Mouse (Mus musculus) intestine, embryonic 15.5 days (tissue): ENCODE data around the gene Hmgn3. TPM values are rescaled to one million over a fixed set of nuclear protein-coding genes. Genes with fewer than 3 reads are reported as not detected.

Experiments
- ATAC-seq: fragments of 200-750 bp; cut with Nextera tagmentation; 2 replicates; pipeline ENCODE4 v1.8.0; 2017; ENCODE audit warnings: moderate TSS enrichment, moderate library complexity
- H3K27ac ChIP-seq: fragments of 300-500 bp; sonication (generic); 2 replicates; pipeline ENCODE4 v1.5.1; 2015; ENCODE audit warnings: mild to moderate bottlenecking, inconsistent platforms
- H3K27me3 ChIP-seq: fragments of 300-500 bp; sonication (generic); replicated peaks from 2 replicates; pipeline ENCODE4 v1.6.1; 2015; ENCODE audit warnings: inconsistent platforms
- H3K36me3 ChIP-seq: fragments of 300-500 bp; sonication (generic); 2 replicates; pipeline ENCODE4 v1.6.1; 2015; ENCODE audit warnings: inconsistent platforms
- H3K4me1 ChIP-seq: fragments of 300-500 bp; sonication (generic); replicated peaks from 2 replicates; pipeline ENCODE4 v1.6.1; 2015; ENCODE audit warnings: inconsistent platforms
- H3K4me2 ChIP-seq: fragments of 300-500 bp; sonication (generic); replicated peaks from 2 replicates; pipeline ENCODE4 v1.6.1; 2015; ENCODE audit warnings: mild to moderate bottlenecking, inconsistent platforms
- H3K4me3 ChIP-seq: fragments of 300-500 bp; sonication (generic); replicated peaks from 2 replicates; pipeline ENCODE4 v1.5.1; 2015; ENCODE audit warnings: inconsistent platforms
- H3K9ac ChIP-seq: fragments of 300-500 bp; sonication (generic); 2 replicates; pipeline ENCODE4 v1.6.1; 2015; ENCODE audit warnings: inconsistent platforms
- H3K9me3 ChIP-seq: fragments of 300-500 bp; sonication (generic); 2 replicates; pipeline ENCODE4 v1.6.1; 2016; ENCODE audit warnings: inconsistent platforms
- WGBS: fragments of 180-500 bp; shearing (Covaris S2); methylation state at CpG from one replicate; pipeline ENCODE4 v1.1.7; 2015; 5-methylcytosine and 5-hydroxymethylcytosine counted together
- polyA plus RNA-seq: library from polyadenylated mRNA; unstranded; fragments of >200 nt; fragmentation: Nextera tagmentation; extraction: Ambion mirVana; gene quantifications from 2 replicates; pipeline ENCODE4 v1.2.1, GENCODE M21; 2015

Gene Hmgn3
- polyA plus RNA-seq, 1 experiment from 2014 or later = 70.9 TPM

DNA sequence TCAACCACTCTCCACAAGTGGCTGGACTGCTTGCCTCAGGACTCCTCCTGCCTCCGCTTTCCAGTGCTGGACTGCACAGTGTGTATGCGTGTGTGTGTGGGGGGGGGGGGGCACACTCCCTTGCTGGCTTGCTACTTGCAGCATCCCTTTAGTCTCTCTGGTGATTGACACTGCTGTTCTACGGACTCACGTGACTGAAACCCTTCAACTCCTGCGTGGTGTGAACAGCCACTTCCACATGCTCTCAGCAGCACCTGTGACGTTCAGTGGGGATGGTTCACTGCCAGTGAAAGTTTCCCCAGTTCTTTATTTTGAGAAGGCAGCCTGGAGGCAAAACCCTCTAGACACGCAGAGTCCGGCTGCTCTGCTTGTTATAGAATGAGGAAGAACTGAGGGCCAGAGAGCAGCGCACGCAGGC is 32.7 kb downstream of the Hmgn3 start:
- Histone ChIP-seq H3K27me3 (no peaks in the 10 kb centered on the region), H3K27ac (no peak overlapping the region), H3K4me2 (no peak overlapping the region), H3K9ac (no peak overlapping the region), H3K4me3 (no peak overlapping the region), H3K9me3 (no peaks in the 10 kb centered on the region), H3K36me3 (no peaks in the 10 kb centered on the region), H3K4me1 (no peaks in the 10 kb centered on the region)
- WGBS = 84% methylated on average over 10 of the region's 10 CpGs
- ATAC-seq = no peak

- ATAC-seq = no peak
- no peaks in the 10 kb centered on the region for H3K9me3 ChIP-seq
- 70% methylated on average over 9 of the region's 9 CpGs for WGBS
Measured at GRCm38 (mm10) chr9:83112305-83112768, 34.1 kb downstream of the Hmgn3 start.

GRCm38 (mm10) chr9:83111789-83112188 is 34.7 kb downstream of the Hmgn3 start:
- Histone ChIP-seq H3K9me3 (no peaks in the 10 kb centered on the region), H3K4me3 (no peak overlapping the region), H3K4me2 (no peak overlapping the region), H3K27ac (no peak overlapping the region), H3K36me3 (no peaks in the 10 kb centered on the region), H3K27me3 (no peaks in the 10 kb centered on the region), H3K4me1 (no peaks in the 10 kb centered on the region), H3K9ac (no peak overlapping the region)
- 72% methylated on average over 3 of the region's 3 CpGs for WGBS
- ATAC-seq = no peak

More at GRCm38 (mm10) chr9:83112305-83112768, 34.1 kb downstream of the Hmgn3 start:
- Histone ChIP-seq H3K27me3 (no peaks in the 10 kb centered on the region), H3K4me2 (no peak overlapping the region), H3K36me3 (no peaks in the 10 kb centered on the region), H3K9ac (no peak overlapping the region), H3K27ac (no peak overlapping the region), H3K4me1 (no peaks in the 10 kb centered on the region), H3K4me3 (no peak overlapping the region)

- H3K4me2 ChIP-seq = no peak overlapping the region
- no peak overlapping the region for H3K27ac ChIP-seq
- no peak overlapping the region for H3K4me3 ChIP-seq
- H3K36me3 ChIP-seq = no peaks in the 10 kb centered on the region
- 86% methylated on average over 9 of the region's 9 CpGs for WGBS
- no peaks in the 10 kb centered on the region for H3K4me1 ChIP-seq
- no peaks in the 10 kb centered on the region for H3K9me3 ChIP-seq
- ATAC-seq = no peak
- no peak overlapping the region for H3K9ac ChIP-seq
- H3K27me3 ChIP-seq = no peaks in the 10 kb centered on the region
Measured at GRCm38 (mm10) chr9:83111117-83111686, 35.3 kb downstream of the Hmgn3 start.

GRCm38 (mm10) chr9:83110406-83111116 is 35.9 kb downstream of the Hmgn3 start:
- no peak overlapping the region for H3K4me3 ChIP-seq
- ATAC-seq = no peak
- no peak overlapping the region for H3K4me2 ChIP-seq
- H3K36me3 ChIP-seq = no peaks in the 10 kb centered on the region
- H3K4me1 ChIP-seq = no peaks in the 10 kb centered on the region
- H3K27ac ChIP-seq = no peak overlapping the region
- H3K9ac ChIP-seq = no peak overlapping the region
- WGBS = 84% methylated on average over 9 of the region's 9 CpGs
- H3K9me3 ChIP-seq = no peaks in the 10 kb centered on the region
- H3K27me3 ChIP-seq = no peaks in the 10 kb centered on the region

DNA sequence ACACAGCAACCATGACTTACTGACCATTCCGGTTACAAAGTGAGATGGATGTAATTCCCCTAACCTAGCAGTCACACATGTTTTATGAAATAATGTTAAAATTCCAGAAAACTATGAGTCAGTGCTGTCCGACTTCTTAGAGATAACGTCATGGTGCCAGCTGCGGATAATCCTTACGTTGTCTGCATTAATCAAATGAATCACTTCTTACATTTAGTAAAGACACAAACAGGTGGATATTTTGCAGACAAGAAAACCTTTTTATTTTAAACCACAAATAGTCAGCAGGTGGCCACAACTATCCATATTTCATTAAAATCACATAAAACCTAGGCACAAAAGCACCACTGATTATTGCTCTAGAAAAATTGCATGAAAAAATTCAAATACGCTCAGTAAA is 36.8 kb downstream of the Hmgn3 start:
- no peak for ATAC-seq
- Histone ChIP-seq H3K9me3 (no peaks in the 10 kb centered on the region), H3K27ac (no peak overlapping the region), H3K4me1 (no peaks in the 10 kb centered on the region), H3K4me3 (no peak overlapping the region), H3K9ac (no peak overlapping the region), H3K36me3 (no peaks in the 10 kb centered on the region), H3K4me2 (no peak overlapping the region), H3K27me3 (no peaks in the 10 kb centered on the region)
- 88% methylated on average over 6 of the region's 6 CpGs for WGBS

DNA sequence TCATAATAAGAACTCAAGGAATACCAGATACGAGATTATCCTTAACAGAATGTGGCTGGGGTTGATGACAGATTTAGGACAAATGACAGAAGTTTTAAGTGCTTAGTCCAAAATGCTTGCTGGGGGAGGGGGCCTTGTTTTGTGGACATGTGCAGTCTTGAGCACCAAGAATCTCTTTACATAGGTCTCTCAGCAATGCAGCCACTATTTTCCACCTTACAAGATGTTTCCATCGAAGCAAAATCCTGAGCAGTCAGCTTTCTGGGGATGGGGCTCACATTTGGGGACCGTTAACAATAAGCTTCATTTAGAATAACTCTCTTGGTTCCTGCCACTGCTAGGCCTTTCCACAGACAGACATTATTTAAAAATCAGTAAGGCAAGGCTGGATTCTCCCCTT is 37.7 kb downstream of the Hmgn3 start:
- Histone ChIP-seq H3K9me3 (no peaks in the 10 kb centered on the region), H3K27ac (no peak overlapping the region), H3K4me3 (no peak overlapping the region), H3K4me2 (no peak overlapping the region), H3K9ac (no peak overlapping the region), H3K4me1 (no peaks in the 10 kb centered on the region), H3K36me3 (no peaks in the 10 kb centered on the region), H3K27me3 (no peaks in the 10 kb centered on the region)
- ATAC-seq = no peak
- WGBS = 68% methylated on average over 3 of the region's 3 CpGs

DNA sequence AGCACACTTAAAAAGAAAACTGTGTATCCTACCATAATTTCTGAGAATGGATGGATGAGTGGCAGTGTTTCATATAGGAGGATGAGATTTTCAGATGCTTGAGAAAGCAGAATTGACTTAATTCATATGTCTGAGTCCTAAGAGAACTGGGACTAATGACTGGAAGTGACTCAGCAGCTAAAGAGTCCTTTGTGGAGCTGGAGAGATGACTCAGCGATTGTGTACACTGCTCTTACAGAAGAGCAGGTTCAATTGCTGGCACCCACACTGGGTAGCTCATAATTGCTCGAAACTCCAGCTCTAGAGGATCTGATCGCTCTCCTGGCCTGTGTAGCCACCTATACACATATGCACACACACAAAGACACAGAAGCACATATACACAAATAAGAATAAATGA is 42.7 kb downstream of the Hmgn3 start:
- Histone ChIP-seq H3K27ac (no peak overlapping the region), H3K4me2 (no peak overlapping the region), H3K36me3 (no peaks in the 10 kb centered on the region), H3K4me1 (no peaks in the 10 kb centered on the region), H3K4me3 (no peak overlapping the region), H3K27me3 (no peaks in the 10 kb centered on the region), H3K9ac (no peak overlapping the region), H3K9me3 (no peaks in the 10 kb centered on the region)
- WGBS = 88% methylated on average over 3 of the region's 3 CpGs
- ATAC-seq = no peak

DNA sequence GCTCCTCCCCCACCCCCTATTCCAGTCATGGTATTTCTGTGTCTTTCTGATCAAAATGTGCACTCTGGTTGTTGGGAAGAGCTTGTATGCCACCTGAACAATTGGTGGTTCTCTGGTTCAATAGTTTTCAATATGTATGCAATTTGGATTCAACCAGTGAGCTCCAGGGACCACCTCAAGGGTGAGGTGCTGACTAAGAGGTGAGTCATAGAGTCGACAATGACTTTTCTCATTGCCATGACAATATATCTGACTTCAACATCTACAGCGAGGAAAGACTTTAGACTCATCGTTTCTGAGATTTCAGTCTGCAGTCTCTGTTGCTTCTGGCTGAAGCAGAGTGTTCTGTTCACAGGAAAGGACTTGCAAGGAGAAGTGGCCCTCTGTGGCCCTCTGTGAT is 44.8 kb downstream of the Hmgn3 start:
- no peak overlapping the region for H3K9ac ChIP-seq
- no peaks in the 10 kb centered on the region for H3K27me3 ChIP-seq
- no peaks in the 10 kb centered on the region for H3K36me3 ChIP-seq
- no peak for ATAC-seq
- H3K4me2 ChIP-seq = no peak overlapping the region
- WGBS = 84% methylated on average over 3 of the region's 3 CpGs
- H3K4me3 ChIP-seq = no peak overlapping the region
- no peak overlapping the region for H3K27ac ChIP-seq
- no peaks in the 10 kb centered on the region for H3K4me1 ChIP-seq
- no peaks in the 10 kb centered on the region for H3K9me3 ChIP-seq

GRCm38 (mm10) chr9:83100786-83101185 is 45.7 kb downstream of the Hmgn3 start:
- no peak for ATAC-seq
- Histone ChIP-seq H3K27ac (no peak overlapping the region), H3K9me3 (no peaks in the 10 kb centered on the region), H3K9ac (no peak overlapping the region), H3K4me1 (no peaks in the 10 kb centered on the region), H3K36me3 (no peaks in the 10 kb centered on the region), H3K4me3 (no peak overlapping the region), H3K27me3 (no peaks in the 10 kb centered on the region), H3K4me2 (no peak overlapping the region)
- 85% methylated on average over 3 of the region's 3 CpGs for WGBS

DNA sequence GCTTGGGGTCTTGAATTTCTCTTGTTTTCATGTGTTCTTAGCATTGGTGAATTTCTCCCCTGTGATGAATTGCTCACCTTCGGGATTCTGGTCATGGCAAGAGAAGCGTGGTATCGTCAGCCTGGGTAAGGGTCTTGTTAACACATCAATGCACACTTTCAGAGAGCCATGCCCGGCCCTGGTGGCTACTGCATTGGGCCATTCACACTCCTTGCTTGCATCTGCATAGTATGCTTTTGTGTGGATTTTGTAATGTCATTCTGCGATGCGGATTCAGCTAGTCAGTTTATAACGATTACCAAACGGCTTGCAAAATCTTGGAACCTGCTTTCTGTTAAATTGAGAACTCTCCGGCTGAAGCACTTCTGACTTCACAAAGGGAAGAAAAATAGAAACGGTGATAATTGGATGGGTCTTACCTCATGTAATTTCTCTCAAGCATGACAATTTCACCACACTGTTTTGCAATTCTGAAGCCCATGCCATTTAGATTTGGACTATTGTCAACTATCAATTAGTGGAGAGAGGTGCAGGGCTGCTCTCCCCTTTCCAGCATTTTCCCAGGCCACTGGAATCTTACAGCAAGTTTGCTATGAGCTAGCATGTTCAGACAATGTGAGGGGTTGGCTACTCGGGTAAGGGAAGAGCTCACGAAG is 47.7 kb downstream of the Hmgn3 start:
- H3K4me3 ChIP-seq = no peak overlapping the region
- WGBS = 90% methylated on average over 12 of the region's 12 CpGs
- no peak overlapping the region for H3K4me2 ChIP-seq
- no peak for ATAC-seq
- no peak overlapping the region for H3K9ac ChIP-seq
- no peak overlapping the region for H3K27ac ChIP-seq
- H3K36me3 ChIP-seq = no peaks in the 10 kb centered on the region
- no peaks in the 10 kb centered on the region for H3K9me3 ChIP-seq
- H3K4me1 ChIP-seq = no peaks in the 10 kb centered on the region
- H3K27me3 ChIP-seq = no peaks in the 10 kb centered on the region

GRCm38 (mm10) chr9:83097816-83098215 is 48.7 kb downstream of the Hmgn3 start:
- H3K27me3 ChIP-seq = no peaks in the 10 kb centered on the region
- WGBS = 75% methylated on average over 8 of the region's 8 CpGs
- no peak overlapping the region for H3K4me3 ChIP-seq
- ATAC-seq = no peak
- no peaks in the 10 kb centered on the region for H3K9me3 ChIP-seq
- H3K4me2 ChIP-seq = no peak overlapping the region
- no peaks in the 10 kb centered on the region for H3K4me1 ChIP-seq
- H3K36me3 ChIP-seq = no peaks in the 10 kb centered on the region
- no peak overlapping the region for H3K9ac ChIP-seq
- no peak overlapping the region for H3K27ac ChIP-seq
